Mouse (Mus musculus) spleen, adult 2 months (tissue): ENCODE measurements around the gene Dcaf11. TPM values are rescaled to one million over a fixed set of nuclear protein-coding genes. Genes with fewer than 3 reads are reported as not detected.

Source experiments
- DNase-seq, 2 experiments: peaks; one replicate each; pipeline versions ENCODE4 v3.0.0 to v3.0.0-alpha.2; 2012 to 2021; ENCODE audit warnings: low spot score in 2 of 2, low read depth in 1 of 2
- H3K27ac ChIP-seq: fragments of 200-500 bp; 2 replicates; pipeline ENCODE4 v1.5.1; 2012; ENCODE audit warnings: low read length, inconsistent platforms; ENCODE audit not compliant: insufficient read depth
- H3K27me3 ChIP-seq: fragments of 200-500 bp; 2 replicates; pipeline ENCODE4 v1.6.1; 2012; ENCODE audit warnings: mild to moderate bottlenecking, moderate library complexity, low read length, inconsistent platforms; ENCODE audit not compliant: control insufficient read depth, insufficient read depth
- H3K36me3 ChIP-seq: fragments of 200-500 bp; 2 replicates; pipeline ENCODE4 v1.6.1; 2012; ENCODE audit warnings: mild to moderate bottlenecking, low read length, inconsistent platforms; ENCODE audit not compliant: control insufficient read depth, insufficient read depth
- H3K4me1 ChIP-seq: fragments of 200-500 bp; 2 replicates; pipeline ENCODE4 v1.6.1; 2011; ENCODE audit warnings: inconsistent platforms; ENCODE audit not compliant: control insufficient read depth, insufficient read depth, insufficient read length
- H3K4me3 ChIP-seq: fragments of 200-500 bp; 2 replicates; pipeline ENCODE4 v1.5.1; 2011; ENCODE audit warnings: mild to moderate bottlenecking, inconsistent platforms; ENCODE audit not compliant: insufficient read depth, insufficient read length; ENCODE audit errors: extremely low read depth
- CTCF ChIP-seq: fragments of 200-500 bp; IDR thresholded peaks from 2 replicates; pipeline ENCODE4 v1.5.1; 2011; ENCODE audit warnings: mild to moderate bottlenecking, inconsistent platforms; ENCODE audit not compliant: insufficient read depth, insufficient read length, insufficient replicate concordance; ENCODE audit errors: extremely low read depth
- POLR2A ChIP-seq: fragments of 200-500 bp; IDR thresholded peaks from 2 replicates; pipeline ENCODE4 v1.6.1; 2011; ENCODE audit warnings: low read depth, low read length, inconsistent platforms
- WGBS: fragments of 180-500 bp; shearing (Covaris S2); methylation state at CpG from one replicate; pipeline ENCODE4 v1.1.7; 2018; 5-methylcytosine and 5-hydroxymethylcytosine counted together
- polyA plus RNA-seq: library from polyadenylated mRNA; depleted of rRNA; stranded (reverse); fragments of >200 nt; gene quantifications from 2 replicates; pipeline ENCODE4 v1.2.3, GENCODE M21; 2012; rRNA removed

The Dcaf11 gene
- polyA plus RNA-seq, 1 experiment, result 73.4 TPM

DNA sequence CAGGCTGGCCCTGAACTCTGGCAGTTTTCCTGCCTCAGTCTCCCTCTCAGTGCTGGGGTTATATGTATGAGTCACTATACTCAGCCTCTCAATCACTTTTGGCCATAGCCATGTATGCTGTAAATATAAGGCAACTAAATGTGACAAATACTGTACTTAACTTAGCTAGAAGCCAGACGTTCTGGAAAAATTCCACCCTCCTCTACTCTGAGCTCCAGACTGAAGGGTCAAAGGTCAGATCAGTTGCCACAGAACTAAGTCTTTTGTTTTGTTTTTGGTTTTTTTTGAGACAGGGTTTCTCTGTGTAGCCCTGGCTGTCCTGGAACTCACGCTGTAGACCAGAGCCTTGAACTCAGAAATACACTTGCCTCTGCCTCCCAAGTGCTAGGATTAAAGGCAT is 56.1 kb downstream of the Dcaf11 start:
- 82% methylated on average over 2 of the region's 2 CpGs for WGBS
- TF ChIP-seq CTCF (no peak), POLR2A (no peak)
- no peak for DNase-seq
- Histone ChIP-seq H3K4me3 (no peak overlapping the region), H3K36me3 (no peaks in the 10 kb centered on the region), H3K4me1 (no peaks in the 10 kb centered on the region), H3K27me3 (no peaks in the 10 kb centered on the region), H3K27ac (no peak overlapping the region)

- H3K4me1 ChIP-seq, result no peaks in the 10 kb centered on the region
- no peaks in the 10 kb centered on the region for H3K36me3 ChIP-seq
- H3K27ac ChIP-seq, result no peak overlapping the region
- no peak for DNase-seq
- WGBS, result 78% methylated on average over 2 of the region's 2 CpGs
- no peak overlapping the region for H3K4me3 ChIP-seq
- H3K27me3 ChIP-seq, result no peaks in the 10 kb centered on the region
- no peak for TF ChIP-seq POLR2A
- no peak for TF ChIP-seq CTCF
Observed at GRCm38 (mm10) chr14:55616844-55617243, 57.0 kb downstream of the Dcaf11 start.

DNA sequence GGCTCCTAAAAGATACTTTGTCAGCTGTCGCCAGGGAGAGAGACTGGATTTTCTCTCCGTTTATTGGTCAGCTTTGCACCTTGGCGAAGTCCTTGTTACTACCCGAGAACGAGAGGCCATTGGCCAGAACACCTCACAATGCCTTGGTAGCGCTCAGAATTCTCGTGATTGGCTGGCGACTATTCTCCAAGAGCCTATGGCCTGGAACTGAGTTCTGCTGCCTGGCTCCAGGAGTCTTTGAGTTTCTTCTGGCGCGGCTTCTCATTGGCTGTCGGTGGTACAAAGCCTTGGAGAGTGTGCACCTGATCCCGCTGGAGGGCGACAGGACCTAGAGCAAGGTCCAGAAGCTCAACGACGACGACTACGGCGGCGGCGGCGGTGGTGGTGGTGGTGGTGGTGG is 58.0 kb downstream of the Dcaf11 start, which contains the start of gene Rec8:
Rec8 (plus strand) TSS at position 216 of the 400 bp plus-strand sequence.
- no peak for TF ChIP-seq CTCF
- TF ChIP-seq POLR2A, result no peak
- Histone ChIP-seq H3K4me1 (no peaks in the 10 kb centered on the region), H3K27ac (no peak within 1 kb of the TSS), H3K4me3 (no peak within 1 kb of the TSS), H3K27me3 (no peaks in the 10 kb centered on the region), H3K36me3 (no peaks in the 10 kb centered on the region)
- 35% methylated on average over 14 of the region's 21 CpGs for WGBS
- no peak for DNase-seq

DNA sequence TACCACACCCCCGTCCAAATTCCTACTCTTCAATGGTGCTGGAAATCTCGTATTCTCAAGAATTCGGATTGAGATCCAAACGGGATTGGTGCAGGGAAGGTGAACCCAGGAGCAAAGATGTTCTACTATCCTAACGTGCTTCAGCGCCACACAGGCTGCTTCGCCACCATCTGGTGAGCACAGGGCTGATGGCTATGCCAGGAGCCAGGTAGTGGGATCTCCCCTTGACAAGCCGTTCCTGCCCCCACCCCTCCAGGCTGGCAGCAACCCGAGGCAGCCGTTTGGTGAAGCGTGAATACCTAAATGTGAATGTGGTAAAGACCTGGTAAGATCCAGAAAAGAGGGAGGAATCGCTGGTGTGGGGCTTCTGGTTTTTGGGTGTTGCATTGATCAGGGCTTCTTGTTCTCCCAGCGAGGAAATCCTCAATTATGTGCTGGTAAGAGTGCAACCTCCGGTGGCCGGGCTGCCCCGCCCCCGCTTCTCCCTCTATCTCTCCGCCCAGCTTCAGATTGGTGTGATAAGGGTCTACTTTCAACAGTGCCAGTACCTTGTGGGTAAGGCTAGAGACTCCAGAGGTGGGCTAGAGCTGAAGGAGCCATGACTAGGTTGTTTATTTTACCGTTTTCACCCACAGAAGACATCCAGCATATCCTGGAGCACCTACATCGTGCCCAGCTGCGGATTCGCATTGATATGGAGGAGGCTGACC is 58.8 kb downstream of the Dcaf11 start:
- TF ChIP-seq CTCF, result no peak
- no peak for TF ChIP-seq POLR2A
- DNase-seq, result no peak
- Histone ChIP-seq H3K27me3 (no peaks in the 10 kb centered on the region), H3K4me1 (no peaks in the 10 kb centered on the region), H3K36me3 (no peaks in the 10 kb centered on the region), H3K27ac (no peak overlapping the region), H3K4me3 (no peak overlapping the region)
- WGBS, result 21% methylated on average over 22 of the region's 22 CpGs

Other genes starting within 250 kb of the Dcaf11 start
- 18.5 and 21.0 TPM in 2 replicates for gene Dhrs4, start 81.2 kb upstream of the Dcaf11 start, polyA plus RNA-seq
- gene Carmil3, start 69.4 kb upstream of the Dcaf11 start, polyA plus RNA-seq, result 4.5 and 4.8 TPM in 2 replicates
- 0.02 TPM in 1 of 2 replicates, not detected in the other for gene Cpne6, start 49.6 kb upstream of the Dcaf11 start, polyA plus RNA-seq
- gene Nrl, start 35.0 kb upstream of the Dcaf11 start, polyA plus RNA-seq, result 0.02 and 0.40 TPM in 2 replicates
- gene Pck2, start 19.7 kb upstream of the Dcaf11 start, polyA plus RNA-seq, result 47.9 and 53.3 TPM in 2 replicates
- gene A730061H03Rik, start 400 bp downstream of the Dcaf11 start, polyA plus RNA-seq, result 5.6 and 6.3 TPM in 2 replicates
- gene Fitm1, start 15.6 kb downstream of the Dcaf11 start, polyA plus RNA-seq, result 1.4 and 1.5 TPM in 2 replicates
- 101 and 118 TPM in 2 replicates for gene Psme1, start 18.1 kb downstream of the Dcaf11 start, polyA plus RNA-seq
- gene Emc9, start 25.3 kb downstream of the Dcaf11 start, polyA plus RNA-seq, result 14.5 and 15.0 TPM in 2 replicates
- gene Psme2, start 31.1 kb downstream of the Dcaf11 start, polyA plus RNA-seq, result 60.4 and 67.7 TPM in 2 replicates
- 52.5 and 63.2 TPM in 2 replicates for gene Rnf31, start 31.7 kb downstream of the Dcaf11 start, polyA plus RNA-seq
- 101 and 154 TPM in 2 replicates for gene Irf9, start 43.6 kb downstream of the Dcaf11 start, polyA plus RNA-seq
- gene Rec8, start 58.0 kb downstream of the Dcaf11 start, polyA plus RNA-seq, result 0.92 and 2.4 TPM in 2 replicates
- 56.7 and 62.4 TPM in 2 replicates for gene Ipo4, start 76.0 kb downstream of the Dcaf11 start, polyA plus RNA-seq
- gene Gm49378, start 77.9 kb downstream of the Dcaf11 start, polyA plus RNA-seq, result 8.2 and 8.9 TPM in 2 replicates
- 44.6 and 45.1 TPM in 2 replicates for gene Tm9sf1, start 83.8 kb downstream of the Dcaf11 start, polyA plus RNA-seq
- 1.6 TPM in 2 replicates for gene Tssk4, start 90.2 kb downstream of the Dcaf11 start, polyA plus RNA-seq
- 19.7 and 19.9 TPM in 2 replicates for gene Mdp1, start 100.5 kb downstream of the Dcaf11 start, polyA plus RNA-seq
- 11.6 and 15.9 TPM in 2 replicates for gene Gmpr2, start 111.9 kb downstream of the Dcaf11 start, polyA plus RNA-seq
- 158 and 177 TPM in 2 replicates for gene Nedd8, start 112.1 kb downstream of the Dcaf11 start, polyA plus RNA-seq
- gene Tinf2, start 121.8 kb downstream of the Dcaf11 start, polyA plus RNA-seq, result 19.0 and 20.8 TPM in 2 replicates
- gene Tgm1, start 153.9 kb downstream of the Dcaf11 start, polyA plus RNA-seq, result 23.3 and 33.9 TPM in 2 replicates
- gene Rabggta, start 162.3 kb downstream of the Dcaf11 start, polyA plus RNA-seq, result 47.3 and 62.6 TPM in 2 replicates
- gene Dhrs1, start 185.7 kb downstream of the Dcaf11 start, polyA plus RNA-seq, result 62.7 and 86.6 TPM in 2 replicates
- gene Nop9, start 185.7 kb downstream of the Dcaf11 start, polyA plus RNA-seq, result 15.1 and 17.2 TPM in 2 replicates
- gene Cideb, start 198.5 kb downstream of the Dcaf11 start, polyA plus RNA-seq, result 0.33 and 0.46 TPM in 2 replicates
- gene Ltb4r2, start 201.4 kb downstream of the Dcaf11 start, polyA plus RNA-seq, result 0.83 and 2.1 TPM in 2 replicates
- 4.2 and 6.6 TPM in 2 replicates for gene Ltb4r1, start 206.0 kb downstream of the Dcaf11 start, polyA plus RNA-seq
- 16.3 and 17.3 TPM in 2 replicates for gene Adcy4, start 224.1 kb downstream of the Dcaf11 start, polyA plus RNA-seq
- gene Ripk3, start 228.9 kb downstream of the Dcaf11 start, polyA plus RNA-seq, result 38.8 and 48.4 TPM in 2 replicates